Mouse (Mus musculus): ENCODE results near the gene Ror1. TPM values are rescaled to one million over a fixed set of nuclear protein-coding genes. Genes with fewer than 3 reads are reported as not detected.
A peak's percentile ranks its signal among the peaks of the same experiment; 100 is the strongest.

Ror1 gene
- total RNA-seq, 2 experiments from 2014 or later, result 3.6 to 3.7 TPM

DNA sequence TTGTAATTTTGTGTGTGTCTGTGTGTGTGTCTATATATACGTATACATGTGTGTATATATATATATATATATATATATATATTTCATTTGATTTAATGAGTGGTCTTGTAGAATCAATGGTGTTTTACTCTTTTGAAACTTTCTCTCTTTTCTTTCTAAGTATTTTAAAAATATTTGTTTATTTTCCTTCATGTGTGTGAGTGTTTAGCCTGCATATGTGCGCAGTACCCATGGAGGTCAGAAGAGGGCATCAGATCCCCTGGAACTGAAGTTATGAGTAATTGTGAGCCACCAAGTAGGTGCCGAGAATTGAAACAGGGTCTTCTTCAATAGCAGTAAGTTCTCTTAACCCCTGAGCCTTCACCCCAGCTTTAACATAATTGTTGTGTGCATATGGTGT is 20.8 kb downstream of the Ror1 start:
- DNase-seq, result no peak

DNA sequence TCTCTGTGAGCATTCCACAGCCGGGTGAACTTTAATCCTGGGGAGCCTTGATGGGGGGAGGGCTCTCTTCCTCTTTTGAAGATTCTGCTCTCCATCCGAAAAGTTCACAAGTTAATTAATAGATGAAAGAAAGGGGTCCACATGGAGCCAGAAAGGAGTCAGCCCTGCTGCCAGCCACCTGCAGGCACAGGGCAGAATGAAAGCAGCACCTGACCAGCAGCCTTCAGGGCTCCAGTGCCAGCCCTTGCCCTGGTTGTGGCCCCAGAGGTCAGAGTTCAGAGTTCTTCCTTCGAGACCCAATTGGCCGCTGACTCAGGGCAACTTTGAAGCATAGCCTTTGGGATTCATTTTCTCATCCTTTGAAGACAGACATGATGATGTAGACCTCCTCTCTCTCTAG is 23.1 kb downstream of the Ror1 start:
- DNase-seq, result no peak

DNA sequence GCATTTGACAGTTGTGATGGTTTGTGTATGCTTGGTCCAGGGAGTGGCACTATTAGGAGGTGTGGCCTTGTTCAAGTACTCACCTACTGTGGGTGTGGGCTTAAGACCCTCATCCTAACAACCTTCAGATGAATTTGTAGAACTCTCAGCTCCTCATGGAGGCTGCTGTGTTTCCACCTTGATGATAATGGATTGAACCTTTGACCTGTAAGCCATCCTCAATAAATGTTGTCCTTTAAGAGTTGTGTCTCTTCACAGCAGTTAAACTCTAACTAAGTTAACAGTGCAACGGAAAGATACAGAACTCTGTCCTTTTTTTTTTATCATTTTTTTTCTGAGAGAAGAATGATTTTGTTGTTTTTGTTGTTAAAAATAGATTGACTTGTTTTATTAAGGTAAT is 23.8 kb downstream of the Ror1 start:
- no peak for DNase-seq

DNA sequence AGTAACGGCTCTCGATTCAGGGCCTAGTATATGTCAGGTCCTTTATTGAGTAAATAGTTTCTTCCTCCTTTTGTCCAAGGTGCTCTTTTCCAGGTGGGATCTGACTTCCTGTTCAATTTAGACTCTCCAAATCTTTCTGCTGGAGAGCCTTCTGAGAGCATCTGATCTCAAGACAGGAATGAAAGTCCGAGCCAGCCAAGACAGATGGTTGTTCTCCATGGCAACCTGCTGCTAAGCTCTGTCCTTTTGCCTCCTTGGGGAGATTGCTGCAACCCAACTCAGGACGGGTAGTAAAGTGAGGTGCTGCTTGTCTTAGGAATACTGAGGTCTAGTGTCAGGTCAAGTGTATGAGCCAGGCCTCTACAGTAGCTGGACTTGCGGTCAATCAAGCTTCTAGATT is 25.0 kb downstream of the Ror1 start:
- DNase-seq, result peak in 1 of 2 experiments; percentile 15

DNA sequence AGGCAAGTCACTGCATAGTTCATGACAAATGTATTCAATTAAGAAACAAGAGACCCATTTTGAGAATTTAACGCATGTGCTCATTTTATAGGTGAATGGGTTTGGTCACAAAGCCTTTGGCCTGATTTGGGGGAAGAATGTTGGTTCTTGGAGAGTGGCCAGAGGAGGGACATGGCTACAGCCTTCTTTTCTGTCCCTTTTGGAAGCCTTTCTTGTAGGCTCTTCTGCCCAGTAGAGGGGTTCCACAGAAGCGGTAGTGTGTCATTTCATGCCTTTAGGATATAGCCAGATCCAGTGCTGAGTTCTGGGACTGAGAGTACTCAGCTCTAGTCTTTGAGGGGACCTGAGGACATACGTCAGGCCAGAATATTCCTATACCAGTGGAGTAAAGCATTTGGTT is 26.8 kb downstream of the Ror1 start:
- no peak for DNase-seq

DNA sequence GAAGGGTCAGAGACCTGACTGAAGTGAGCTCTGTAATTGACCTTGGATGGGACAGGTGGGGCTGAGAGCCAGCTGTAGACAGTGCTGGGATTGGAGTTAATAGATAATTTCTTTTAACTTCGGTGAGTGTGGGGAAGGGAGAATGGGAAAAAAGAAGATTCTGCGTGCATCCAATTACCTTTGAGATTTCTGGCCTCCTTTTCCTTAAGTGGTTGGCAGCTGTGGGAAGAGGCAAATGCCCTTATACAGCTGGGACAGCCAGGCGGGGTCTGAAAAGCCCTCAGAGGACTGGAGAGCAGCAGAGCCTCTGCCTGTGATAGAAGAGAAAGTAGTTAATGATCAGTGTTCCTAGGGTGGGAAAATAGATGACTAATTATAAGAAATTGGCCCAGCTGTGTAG is 27.9 kb downstream of the Ror1 start:
- no peak for DNase-seq

DNA sequence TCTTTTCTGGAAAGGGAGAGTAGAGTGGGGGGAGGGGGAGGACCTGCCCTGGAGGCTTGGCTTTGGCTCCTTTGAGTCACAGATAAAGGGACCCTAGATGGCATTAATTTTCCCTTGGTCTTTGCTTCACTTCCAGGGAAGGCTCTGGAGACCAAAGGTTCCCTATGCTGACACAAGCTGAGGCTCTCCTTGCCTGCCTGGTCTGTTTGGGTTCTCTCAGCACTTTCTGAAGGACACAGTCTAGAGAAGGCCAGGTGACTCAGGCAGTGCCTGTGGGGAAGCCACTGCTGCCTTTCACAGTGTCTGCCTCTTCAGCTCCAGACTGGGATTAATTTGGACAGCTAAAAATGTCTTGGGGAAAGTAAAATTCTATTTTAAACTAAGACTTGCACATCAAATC is 28.5 kb downstream of the Ror1 start:
- DNase-seq, result no peak

DNA sequence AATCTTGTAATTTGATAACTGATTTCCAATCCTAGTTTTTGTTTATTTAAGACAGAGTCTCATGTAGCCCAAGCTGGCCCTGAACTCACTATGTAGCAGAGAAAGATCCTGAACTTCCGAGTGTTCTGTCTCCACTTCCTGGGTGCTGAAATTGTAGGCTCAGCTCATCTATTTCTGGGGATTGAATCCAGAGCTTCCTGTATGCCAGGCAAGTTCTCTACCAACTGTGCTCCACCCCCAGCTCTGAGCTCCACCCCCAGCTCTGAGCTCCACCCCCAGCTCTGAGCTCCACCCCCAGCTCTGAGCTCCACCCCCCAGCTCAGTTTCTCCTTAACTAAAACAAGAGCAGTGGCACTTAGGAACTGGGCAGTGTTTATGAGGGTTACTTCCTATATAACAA is 29.3 kb downstream of the Ror1 start:
- DNase-seq, result no peak

DNA sequence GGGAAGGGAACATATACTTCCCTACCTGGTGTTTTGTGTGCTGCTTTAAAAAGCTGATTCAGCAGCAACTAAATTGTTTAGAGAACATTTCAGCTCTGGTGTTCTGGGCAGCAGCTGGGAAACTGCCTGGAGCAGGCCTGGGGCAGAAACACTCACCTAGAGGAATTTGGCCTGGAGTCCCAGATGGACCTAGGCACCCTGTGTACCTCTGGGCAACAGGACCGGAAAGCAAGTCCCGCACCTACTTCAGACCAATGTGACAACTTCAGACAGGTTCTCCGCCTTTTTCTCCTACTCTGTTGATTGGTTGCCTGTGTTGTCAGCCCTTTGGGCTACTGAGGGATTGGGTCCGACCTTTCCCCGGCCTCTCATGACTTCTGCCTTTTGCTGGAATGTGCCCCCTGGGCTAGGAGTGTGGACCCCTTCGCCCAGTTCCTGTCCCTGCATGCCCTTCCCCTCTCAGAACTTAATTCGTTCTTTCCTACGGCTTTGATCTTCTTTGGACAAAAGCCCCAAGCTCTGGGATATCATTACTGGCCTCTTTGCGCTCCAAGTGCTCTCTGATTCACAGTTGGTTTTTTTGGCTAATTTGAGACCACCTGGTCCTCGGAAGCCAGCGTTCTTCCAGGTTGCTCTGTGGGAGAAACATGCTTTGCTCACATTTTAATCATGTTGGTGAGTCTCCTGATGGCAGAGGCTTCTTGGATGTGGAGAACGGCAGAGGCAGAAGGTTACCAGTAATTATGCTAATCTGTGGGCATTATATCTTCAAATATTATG is 31.1 kb downstream of the Ror1 start:
- DNase-seq, result no peak

DNA sequence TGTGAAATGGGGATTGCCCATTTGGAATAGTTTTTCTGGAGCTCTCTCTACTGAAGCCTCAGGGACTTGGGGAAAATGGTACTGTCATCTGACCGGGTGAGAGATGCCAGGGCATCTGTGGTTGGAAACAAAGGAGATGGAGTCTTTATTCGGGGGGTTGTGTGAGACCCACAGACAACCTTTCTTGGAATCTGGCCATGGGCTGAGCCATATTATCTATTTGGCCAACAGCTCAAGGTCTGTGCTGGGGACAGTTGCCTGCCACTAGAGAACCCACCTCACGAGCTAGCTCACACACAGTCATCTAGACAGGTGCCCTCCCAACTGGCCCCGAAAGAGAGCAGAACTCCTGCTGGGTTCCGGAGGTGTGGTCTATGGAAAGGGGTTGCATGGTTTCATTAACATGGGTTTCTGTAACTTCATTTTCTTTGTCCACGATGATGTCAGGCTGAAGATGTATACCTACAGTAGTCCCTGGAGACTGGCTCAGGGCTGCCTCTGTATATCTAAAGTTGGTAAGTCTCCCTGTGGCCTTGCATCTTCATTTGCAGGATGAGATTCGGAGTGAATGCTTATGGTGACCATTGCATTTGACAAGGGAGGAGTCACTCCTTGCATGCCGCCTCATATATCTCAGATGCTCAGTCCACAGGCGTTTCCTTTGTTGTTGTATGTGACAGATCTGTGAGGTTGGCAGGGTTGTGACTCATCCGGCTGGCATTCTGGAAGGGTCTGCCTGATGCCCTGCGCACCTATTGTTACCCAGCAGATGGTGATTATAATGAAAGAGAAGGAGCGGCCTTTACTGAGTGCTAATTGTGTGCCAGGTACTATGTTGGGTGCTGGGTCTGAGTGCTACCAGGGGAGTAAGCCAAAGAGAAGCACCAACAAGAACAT is 32.7 kb downstream of the Ror1 start:
- no peak for DNase-seq

DNA sequence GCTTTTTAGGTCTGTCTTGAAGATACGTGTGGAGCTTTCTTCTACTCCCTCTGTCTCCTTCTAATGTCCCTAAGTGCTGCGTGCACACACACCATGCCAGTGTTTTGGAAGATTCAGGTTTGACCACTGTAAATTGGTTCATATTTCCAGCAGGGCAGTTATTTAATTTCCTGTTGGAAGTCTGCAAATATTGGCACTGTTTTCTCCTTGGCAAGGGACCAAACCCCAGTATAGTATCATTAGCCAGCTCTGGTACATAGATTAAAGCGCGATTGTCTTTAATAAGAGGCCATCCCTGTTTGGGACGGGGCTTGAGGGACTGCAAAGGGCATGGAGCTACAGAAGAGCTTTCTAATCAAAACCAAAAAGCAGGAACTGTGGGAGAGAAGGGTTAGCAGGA is 33.6 kb downstream of the Ror1 start:
- DNase-seq, result peak in 1 of 2 experiments; percentile 25

DNA sequence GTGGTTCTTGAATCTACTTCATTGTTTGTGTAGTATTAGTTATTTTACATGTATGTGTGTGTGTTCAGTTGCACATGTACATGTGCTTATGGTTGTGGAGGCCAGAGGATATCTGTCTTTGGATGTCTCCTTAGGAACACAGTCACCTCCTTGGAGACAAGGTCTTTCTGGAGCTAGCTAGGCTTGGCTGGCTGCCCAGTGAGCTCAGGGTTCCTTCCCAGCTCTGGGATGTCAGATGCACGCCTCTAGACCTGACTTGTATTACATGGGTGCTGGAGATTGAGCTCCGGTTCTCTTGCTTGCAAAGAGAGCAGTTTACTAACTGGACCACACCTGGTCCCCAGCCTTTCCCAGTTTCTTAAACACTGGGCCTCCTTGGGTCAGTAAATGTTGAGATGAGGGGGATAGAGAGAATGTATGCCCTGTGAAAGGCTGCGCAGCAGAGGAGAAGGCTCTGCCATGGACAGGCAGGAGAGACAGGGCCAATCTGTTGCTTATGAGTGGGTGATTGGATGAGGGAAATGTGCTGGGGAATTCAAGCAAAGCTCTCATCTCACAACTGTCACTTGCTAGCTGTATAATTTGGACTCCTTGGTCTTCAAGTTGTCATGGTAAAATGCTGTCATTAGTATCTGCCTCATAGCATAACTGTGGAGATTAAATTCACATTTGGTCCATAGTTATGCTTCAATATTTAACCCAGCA is 35.3 kb downstream of the Ror1 start:
- DNase-seq, result peak; percentile 21 to 50

DNA sequence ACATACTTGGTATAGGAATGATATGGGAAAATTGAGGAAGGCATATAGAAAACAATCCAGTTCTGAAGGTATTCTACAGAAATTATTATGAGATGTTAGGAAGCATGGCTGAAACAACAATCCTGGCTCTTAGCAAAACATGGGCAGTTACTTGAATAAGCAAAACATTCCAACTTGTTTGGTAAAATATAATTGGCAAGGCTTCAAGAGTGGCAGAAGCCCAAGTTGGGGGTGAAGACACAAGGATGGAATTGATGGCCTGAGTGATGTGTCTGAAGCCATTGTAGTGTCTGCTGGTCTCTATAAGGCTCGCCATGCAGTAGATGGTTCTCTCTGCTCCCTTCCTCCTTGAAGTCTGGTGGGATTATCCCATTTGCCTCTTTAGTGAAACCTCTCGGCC is 35.9 kb downstream of the Ror1 start:
- DNase-seq, result no peak

DNA sequence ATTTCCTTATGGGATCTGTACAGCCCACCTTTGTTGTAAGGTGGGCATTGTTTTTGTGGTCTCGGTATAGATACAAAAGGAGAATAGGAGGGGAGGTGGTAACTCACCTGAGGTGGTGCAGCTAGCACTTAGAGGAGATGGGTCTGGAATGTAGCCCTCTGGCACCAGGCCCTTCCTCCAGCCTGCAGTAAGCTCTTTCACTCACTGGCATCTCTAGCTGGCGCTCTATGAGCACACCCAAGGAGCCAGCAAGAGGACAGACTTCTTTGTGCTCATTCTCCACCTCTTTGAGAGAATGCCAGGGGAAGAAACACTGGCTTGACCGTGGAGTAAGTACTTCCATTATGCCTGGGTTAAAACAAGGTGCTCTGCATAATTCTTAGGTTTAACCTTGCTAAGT is 36.7 kb downstream of the Ror1 start:
- DNase-seq, result no peak

DNA sequence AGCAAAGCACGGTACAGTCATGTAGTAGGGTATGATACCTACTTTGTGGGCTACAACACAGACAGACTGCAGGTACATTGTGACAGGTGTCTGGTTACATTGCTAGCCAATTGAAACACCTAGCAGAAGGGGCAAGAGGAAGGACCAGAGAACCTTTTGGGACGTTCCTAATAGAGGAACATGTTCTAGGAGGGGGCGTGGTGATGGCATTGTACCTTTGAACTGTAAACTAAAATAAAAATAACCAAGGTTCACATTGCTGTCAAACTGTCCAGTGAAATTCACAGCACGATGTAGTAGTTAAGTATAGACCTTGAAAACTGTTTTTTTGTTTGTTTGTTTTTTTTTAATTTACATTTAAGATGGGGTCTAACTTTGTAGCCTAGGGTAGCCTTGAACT is 40.5 kb downstream of the Ror1 start:
- no peak for DNase-seq

DNA sequence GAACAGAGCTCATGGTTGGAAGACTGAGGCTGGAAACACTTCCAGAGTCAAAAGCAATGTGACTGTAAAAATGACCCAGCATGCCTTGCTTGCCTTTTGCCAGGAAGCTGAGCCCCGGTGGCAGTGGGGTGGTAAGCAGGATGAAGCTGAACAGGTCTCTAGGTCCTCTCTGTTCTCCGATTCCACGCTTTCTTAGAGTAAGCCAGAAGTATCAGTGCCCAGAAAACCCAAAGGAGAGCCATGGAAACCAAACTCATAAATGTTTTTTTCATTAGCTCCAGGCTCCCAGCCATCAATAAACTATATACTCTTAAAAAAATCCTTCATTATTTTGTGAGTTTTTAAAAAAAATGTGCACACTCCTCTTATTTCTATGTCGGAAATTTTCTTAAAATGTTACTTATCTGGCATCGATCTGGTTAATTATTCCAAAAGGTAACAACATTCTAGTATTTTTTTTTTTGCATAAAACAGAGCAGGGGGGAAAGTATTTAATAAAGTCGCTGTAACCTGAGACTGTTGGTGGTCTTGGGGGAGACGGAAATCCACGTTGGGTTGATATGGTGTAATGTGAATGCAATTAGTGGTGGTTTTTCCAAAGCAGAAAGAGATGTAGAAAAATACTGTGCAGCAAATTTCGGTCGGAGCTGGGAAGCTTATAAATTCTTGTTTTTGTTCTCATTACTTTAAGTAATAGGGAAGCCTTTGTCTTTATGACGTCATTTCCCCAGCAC is 41.7 kb downstream of the Ror1 start:
- DNase-seq, result no peak

DNA sequence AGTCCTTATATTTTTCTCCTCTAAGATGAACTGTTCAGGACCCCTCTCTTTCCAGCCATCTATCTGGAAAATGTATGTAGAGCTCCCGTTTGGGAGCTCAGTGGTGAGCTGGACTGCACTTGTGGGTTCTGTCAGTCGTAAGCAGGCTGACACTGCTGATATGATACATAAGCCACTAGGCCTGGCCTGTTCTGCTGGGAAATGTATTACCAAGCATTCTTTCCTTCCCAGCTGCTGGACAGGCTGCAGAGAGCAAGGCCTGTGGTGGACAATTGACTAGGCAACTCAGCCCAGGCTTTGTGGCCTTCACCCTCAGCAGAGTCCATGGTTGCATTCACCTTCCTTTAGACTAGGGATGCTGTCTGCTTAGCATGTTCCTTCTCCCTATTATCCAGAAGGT is 46.0 kb downstream of the Ror1 start:
- no peak for DNase-seq

DNA sequence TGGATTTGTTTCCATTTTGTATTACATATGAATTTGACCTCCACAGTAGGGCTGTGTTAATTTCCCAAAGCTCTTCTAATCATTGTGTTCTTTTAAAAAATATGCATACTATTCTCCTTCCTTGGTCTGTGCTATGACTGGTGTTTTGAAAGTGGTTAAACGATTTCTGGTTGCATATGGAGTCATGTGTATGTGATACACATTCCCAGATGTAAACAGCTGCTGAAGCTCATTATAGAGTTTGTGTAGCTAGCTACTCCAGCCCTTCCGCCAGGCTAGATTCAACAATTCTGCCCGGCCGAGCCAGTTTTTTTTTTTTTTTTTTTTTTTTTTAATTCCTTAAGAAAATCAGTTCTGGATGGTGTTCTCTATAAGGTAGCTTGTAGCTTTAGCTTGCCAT is 49.2 kb downstream of the Ror1 start:
- no peak for DNase-seq

DNA sequence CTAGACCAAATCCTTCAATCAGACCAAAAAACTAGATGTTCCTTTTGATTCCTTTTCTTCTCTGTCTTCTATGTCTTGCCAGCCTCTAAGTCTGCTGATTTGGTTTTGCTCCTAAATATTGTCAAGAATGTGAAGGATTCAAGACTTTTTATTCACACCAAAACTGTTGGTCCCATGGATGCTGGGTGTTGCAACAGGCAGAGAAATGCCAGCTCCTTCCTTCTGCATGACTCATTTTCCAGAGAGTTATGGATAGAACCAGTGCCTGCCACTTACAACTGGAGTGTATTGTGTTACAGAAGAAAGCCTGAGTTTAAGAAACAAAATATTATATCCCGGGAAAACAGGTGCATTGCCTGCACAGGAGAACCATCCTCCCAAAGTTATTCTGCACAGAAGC is 55.2 kb downstream of the Ror1 start:
- DNase-seq, result peak in 1 of 2 experiments; percentile 23

DNA sequence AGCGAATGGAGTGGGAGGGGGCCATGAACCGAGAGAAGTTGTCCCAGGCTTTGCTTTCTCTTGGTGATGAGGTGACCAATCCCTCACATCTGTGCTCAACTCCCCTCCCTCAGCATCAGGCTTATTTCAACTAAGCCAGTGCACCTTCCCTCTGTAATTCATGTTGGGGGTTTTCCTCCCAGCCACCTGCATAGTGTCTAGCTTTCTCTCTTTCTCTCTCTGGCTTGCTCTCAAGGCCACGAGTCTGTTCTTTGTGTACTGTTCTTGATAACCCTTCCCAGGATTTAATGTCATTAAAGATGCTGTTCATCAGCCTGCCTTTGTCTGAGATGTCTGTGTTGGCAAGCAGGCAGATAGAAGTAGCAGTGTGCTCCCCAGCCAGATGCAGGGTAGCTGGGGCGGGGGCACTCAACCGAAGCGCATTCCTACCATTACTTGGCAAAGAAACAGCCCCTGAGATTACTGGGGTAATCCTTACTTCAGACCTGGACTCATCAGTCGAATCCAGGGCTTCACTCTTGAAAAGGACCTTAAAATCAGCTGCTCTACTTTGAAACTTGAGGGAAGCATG is 59.1 kb downstream of the Ror1 start:
- no peak for DNase-seq

DNA sequence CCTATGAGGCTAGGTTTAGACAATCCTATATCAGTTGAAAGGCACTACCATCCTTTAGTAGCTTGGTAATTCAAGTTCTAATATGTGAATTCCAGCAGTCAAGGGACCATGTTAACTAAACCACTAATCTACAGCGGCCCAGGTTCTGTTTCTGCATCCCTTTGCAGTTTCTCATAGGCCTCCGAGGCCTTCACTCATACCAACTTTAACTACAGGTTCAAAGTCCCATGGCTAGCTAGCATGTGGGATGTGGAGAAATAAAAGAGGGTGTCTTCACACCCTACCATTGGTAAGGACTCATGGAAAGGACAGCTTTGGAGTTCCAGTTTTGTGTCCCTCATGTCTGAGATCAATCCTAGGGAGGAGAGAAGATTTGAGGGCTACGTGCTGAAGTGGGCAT is 60.1 kb downstream of the Ror1 start:
- no peak for DNase-seq

DNA sequence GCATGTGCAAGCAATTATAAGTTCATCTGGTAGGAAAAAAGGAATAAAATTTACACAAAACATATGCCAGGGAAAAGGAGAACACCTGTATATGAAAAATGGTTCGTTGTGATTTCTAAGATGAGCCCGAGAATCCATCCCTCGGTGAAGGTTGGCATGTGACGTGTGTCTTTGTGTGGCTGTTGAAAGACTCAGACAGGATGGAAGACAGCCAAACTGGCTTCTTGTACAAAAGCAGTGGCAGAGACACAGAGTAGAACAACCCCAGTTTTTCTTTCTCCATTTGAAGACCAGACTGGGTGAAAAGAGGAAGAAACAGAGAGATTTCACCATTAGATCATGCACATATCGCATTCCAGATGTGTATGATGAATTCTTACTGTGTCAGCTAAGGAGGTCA is 62.8 kb downstream of the Ror1 start:
- peak; percentile 20 to 23 for DNase-seq
